Mouse (Mus musculus): ENCODE measurements around the gene Ptprg. TPM values are rescaled to one million over a fixed set of nuclear protein-coding genes. Genes with fewer than 3 reads are reported as not detected.

Gene Ptprg
- total and polyA plus RNA-seq, 3 experiments = not detected

- no peaks in the 10 kb centered on the region for H3K36me3 ChIP-seq (ENCODE audit: control insufficient read depth in 1 of 2, insufficient read depth in 2 of 2, low read length in 2 of 2)
- no peaks in the 10 kb centered on the region for H3K79me2 ChIP-seq (ENCODE audit: control insufficient read depth, insufficient read depth, low read length, poor library complexity)
- no peaks in the 10 kb centered on the region for H3K9me3 ChIP-seq (replicated peaks; ENCODE audit: insufficient read depth, low read length)
- no peaks in the 10 kb centered on the region for H3K4me1 ChIP-seq (ENCODE audit: control insufficient read depth in 1 of 2, insufficient read depth in 2 of 2, low read length in 2 of 2)
- DNase-seq (ENCODE audit: low read depth, low spot score) = no peak
- H3K9ac ChIP-seq (ENCODE audit: control insufficient read depth, low read depth, low read length, poor library complexity, severe bottlenecking) = no peak overlapping the region
- no peaks in the 10 kb centered on the region for H3K27me3 ChIP-seq (ENCODE audit: control insufficient read depth in 1 of 2, insufficient read depth in 2 of 2, low read length in 2 of 2)
- H3K4me3 ChIP-seq (ENCODE audit: control insufficient read depth in 1 of 2, insufficient read depth in 1 of 2, low read depth in 2 of 2, low read length in 2 of 2) = no peak overlapping the region
- H3K27ac ChIP-seq (ENCODE audit: control insufficient read depth, low read depth, low read length) = no peak overlapping the region
- TF ChIP-seq MEF2A (IDR thresholded peaks at IDR 0.05; ENCODE audit: extremely low read depth, insufficient replicate concordance, low read depth, low read length, poor library complexity, severe bottlenecking) (no peak), GATA1 (IDR thresholded peaks at IDR 0.05; ENCODE audit: low read depth, low read length) (no peak), MYB (IDR thresholded peaks at IDR 0.05; ENCODE audit: low read depth, low read length) (no peak), ZMIZ1 (IDR thresholded peaks at IDR 0.05; ENCODE audit: low read depth, low read length) (no peak), SIN3A (IDR thresholded peaks at IDR 0.05; ENCODE audit: low read length) (no peak), NELFE (IDR thresholded peaks at IDR 0.05; ENCODE audit: low read depth, low read length) (no peak), NRF1 (IDR thresholded peaks at IDR 0.05; ENCODE audit: insufficient read depth, low read depth, low read length, poor library complexity, severe bottlenecking) (no peak), USF2 (IDR thresholded peaks at IDR 0.05; ENCODE audit: borderline replicate concordance in 1 of 2, insufficient read depth in 1 of 2, low read depth in 1 of 2, low read length in 2 of 2) (no peak), POLR2AphosphoS5 (IDR thresholded peaks at IDR 0.05; ENCODE audit: borderline replicate concordance, low read depth, low read length) (no peak), RCOR1 (IDR thresholded peaks at IDR 0.05; ENCODE audit: low read depth, low read length) (no peak), HCFC1 (IDR thresholded peaks at IDR 0.05; ENCODE audit: low read depth, low read length) (no peak), TBP (IDR thresholded peaks at IDR 0.05; ENCODE audit: low read depth, low read length) (no peak), GABPA (IDR thresholded peaks at IDR 0.05; ENCODE audit: low read depth, low read length) (no peak), UBTF (IDR thresholded peaks at IDR 0.05; ENCODE audit: borderline replicate concordance, insufficient read depth, low read depth, low read length) (no peak)
These were observed 626.8 kb downstream of the Ptprg start for GRCm38 (mm10) chr14:12180116-12180515.

DNA sequence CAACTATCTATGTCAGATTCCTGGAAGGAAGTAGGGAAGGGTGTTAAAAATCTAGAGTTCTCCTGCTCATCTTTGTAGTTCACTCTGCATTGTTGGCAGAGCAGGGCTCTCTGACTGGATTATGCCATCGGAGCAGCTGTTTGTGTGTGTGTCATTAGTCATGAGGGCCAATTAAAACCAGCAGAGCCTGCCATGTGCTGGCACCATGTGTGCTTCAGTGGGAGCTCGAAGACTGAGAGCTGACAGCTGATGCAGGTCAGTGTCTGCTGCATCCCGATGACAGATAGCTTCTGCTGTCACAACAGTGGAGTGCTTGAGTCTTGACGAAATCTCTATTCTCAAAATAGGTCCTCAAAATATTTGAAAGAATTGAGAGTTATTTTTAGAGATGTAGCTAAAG is 631.7 kb downstream of the Ptprg start:
- no peak for DNase-seq (ENCODE audit: low read depth, low spot score)
- H3K79me2 ChIP-seq (ENCODE audit: control insufficient read depth, insufficient read depth, low read length, poor library complexity) = no peaks in the 10 kb centered on the region
- H3K27ac ChIP-seq (ENCODE audit: control insufficient read depth, low read depth, low read length) = no peak overlapping the region
- no peaks in the 10 kb centered on the region for H3K27me3 ChIP-seq (ENCODE audit: control insufficient read depth in 1 of 2, insufficient read depth in 2 of 2, low read length in 2 of 2)
- H3K9ac ChIP-seq (ENCODE audit: control insufficient read depth, low read depth, low read length, poor library complexity, severe bottlenecking) = no peak overlapping the region
- no peaks in the 10 kb centered on the region for H3K36me3 ChIP-seq (ENCODE audit: control insufficient read depth in 1 of 2, insufficient read depth in 2 of 2, low read length in 2 of 2)
- no peaks in the 10 kb centered on the region for H3K9me3 ChIP-seq (replicated peaks; ENCODE audit: insufficient read depth, low read length)
- H3K4me3 ChIP-seq (ENCODE audit: control insufficient read depth in 1 of 2, insufficient read depth in 1 of 2, low read depth in 2 of 2, low read length in 2 of 2) = no peak overlapping the region
- TF ChIP-seq ZC3H11A (IDR thresholded peaks at IDR 0.05; ENCODE audit: low read depth, low read length) (no peak), ETS1 (IDR thresholded peaks at IDR 0.05; ENCODE audit: low read depth, low read length) (no peak), POLR2AphosphoS2 (IDR thresholded peaks at IDR 0.05; ENCODE audit: low read length) (no peak), ZKSCAN1 (IDR thresholded peaks at IDR 0.05; ENCODE audit: low read depth, low read length) (no peak), TCF12 (IDR thresholded peaks at IDR 0.05; ENCODE audit: low read depth, low read length) (no peak), GATA1 (IDR thresholded peaks at IDR 0.05; ENCODE audit: low read depth, low read length) (no peak), MXI1 (IDR thresholded peaks at IDR 0.05; ENCODE audit: low read depth, low read length) (no peak), MEF2A (IDR thresholded peaks at IDR 0.05; ENCODE audit: extremely low read depth, insufficient replicate concordance, low read depth, low read length, poor library complexity, severe bottlenecking) (no peak), EP300 (IDR thresholded peaks at IDR 0.05; ENCODE audit: low read depth in 1 of 2, low read length in 2 of 2) (no peak), CHD1 (IDR thresholded peaks at IDR 0.05; ENCODE audit: low read depth, low read length) (no peak), SIN3A (IDR thresholded peaks at IDR 0.05; ENCODE audit: low read length) (no peak), POLR2A (IDR thresholded peaks at IDR 0.05; ENCODE audit: control insufficient read depth in 1 of 2, insufficient read depth in 1 of 2, low read depth in 1 of 2, low read length in 2 of 2, poor library complexity in 1 of 2) (no peak), NRF1 (IDR thresholded peaks at IDR 0.05; ENCODE audit: insufficient read depth, low read depth, low read length, poor library complexity, severe bottlenecking) (no peak)
- no peaks in the 10 kb centered on the region for H3K4me1 ChIP-seq (ENCODE audit: control insufficient read depth in 1 of 2, insufficient read depth in 2 of 2, low read length in 2 of 2)
